Comparison of ENCODE assay signal across 8 mouse cellular contexts in genomic region chr1:156938705-156939242, GRCm38 (mm10). TPM values are rescaled to one million over a fixed set of nuclear protein-coding genes. Genes with fewer than 3 reads are reported as not detected.
A peak's percentile ranks its signal among the peaks of the same experiment; 100 is the strongest.
DNase-seq lines count a peak whose midpoint lies in the region; ATAC-seq and TF ChIP-seq lines count a peak whose summit lies in the region.

No protein-coding gene starts in this region.

- peak overlapping the region; percentile 82 for H3ac ChIP-seq in C2C12 (ENCODE audit: control insufficient read depth, insufficient read length, low read depth)

- H3K9ac ChIP-seq in embryonic facial prominence, embryonic 15.5 days, result peak overlapping the region; percentile 82
- H3K9ac ChIP-seq in heart, embryonic 16.5 days (ENCODE audit: low read length), result peak overlapping the region; percentile 98
- peak overlapping the region; percentile 76 for H3K9ac ChIP-seq in liver, embryonic 15.5 days
- H3K9ac ChIP-seq in neural tube, embryonic 13.5 days, result peak overlapping the region; percentile 96

- no peak for TF ChIP-seq CTCF in C2C12 (IDR thresholded peaks at IDR 0.05; ENCODE audit: control insufficient read depth, insufficient read depth, insufficient read length)
- TF ChIP-seq CTCF in bone marrow, adult 2 months (IDR thresholded peaks at IDR 0.05; ENCODE audit: control insufficient read depth, insufficient read depth, low read length), result no peak

- DNase-seq in kidney, postnatal 25 days, result peak; percentile 68 to 78
- DNase-seq in telencephalon, adult 2 months (ENCODE audit: low read depth, low spot score), result peak; percentile 81

- peak; percentile 63; the same call in 1 of the 2 replicates for TF ChIP-seq POLR2A in bone marrow, adult 2 months (IDR thresholded peaks at IDR 0.05; ENCODE audit: borderline replicate concordance, control insufficient read depth, low read depth, low read length)

- H3K4me1 ChIP-seq in bone marrow, adult 2 months (ENCODE audit: control insufficient read depth, insufficient read depth, low read length), result no peaks in the 10 kb centered on the region; the same call in 1 of the 2 replicates
- peaks cover 13% of the 10 kb centered on the region for H3K4me1 ChIP-seq in embryonic facial prominence, embryonic 15.5 days
- peaks cover 7% of the 10 kb centered on the region for H3K4me1 ChIP-seq in heart, embryonic 16.5 days (ENCODE audit: control insufficient read depth, insufficient read depth, low read length)
- peaks cover 35% of the 10 kb centered on the region for H3K4me1 ChIP-seq in liver, embryonic 15.5 days (replicated peaks)
- H3K4me1 ChIP-seq in neural tube, embryonic 13.5 days (replicated peaks), result peaks cover 29% of the 10 kb centered on the region

- H3K4me3 ChIP-seq in C2C12 (ENCODE audit: insufficient read depth, poor library complexity, severe bottlenecking), result peak overlapping the region; percentile 60
- peak overlapping the region; percentile 79 for H3K4me3 ChIP-seq in bone marrow, adult 2 months (replicated peaks; ENCODE audit: control insufficient read depth, low read depth, low read length)
- H3K4me3 ChIP-seq in embryonic facial prominence, embryonic 15.5 days (replicated peaks), result peak overlapping the region; percentile 91
- H3K4me3 ChIP-seq in heart, embryonic 16.5 days (ENCODE audit: low read length), result peak overlapping the region; percentile 98
- H3K4me3 ChIP-seq in liver, embryonic 15.5 days (replicated peaks), result peak overlapping the region; percentile 81
- H3K4me3 ChIP-seq in neural tube, embryonic 13.5 days, result peak overlapping the region; percentile 75

- no peaks in the 10 kb centered on the region for H3K27me3 ChIP-seq in C2C12 (ENCODE audit: control insufficient read depth, insufficient read depth, insufficient read length)
- H3K27me3 ChIP-seq in embryonic facial prominence, embryonic 15.5 days, result no peaks in the 10 kb centered on the region
- no peaks in the 10 kb centered on the region for H3K27me3 ChIP-seq in heart, embryonic 16.5 days (ENCODE audit: control insufficient read depth, insufficient read depth, low read length)
- peaks cover 33% of the 10 kb centered on the region for H3K27me3 ChIP-seq in liver, embryonic 15.5 days
- H3K27me3 ChIP-seq in neural tube, embryonic 13.5 days, result no peaks in the 10 kb centered on the region

- peak overlapping the region; percentile 96 for H3K27ac ChIP-seq in bone marrow, adult 2 months (ENCODE audit: control insufficient read depth, insufficient read depth, low read depth, low read length, poor library complexity)
- peak overlapping the region; percentile 94 for H3K27ac ChIP-seq in embryonic facial prominence, embryonic 15.5 days (replicated peaks)
- H3K27ac ChIP-seq in heart, embryonic 16.5 days (ENCODE audit: low read length), result peak overlapping the region; percentile 93
- peak overlapping the region; percentile 84 for H3K27ac ChIP-seq in liver, embryonic 15.5 days (replicated peaks)
- H3K27ac ChIP-seq in neural tube, embryonic 13.5 days (replicated peaks), result peak overlapping the region; percentile 98

- peak; percentile 85 for ATAC-seq in embryonic facial prominence, embryonic 15.5 days (ENCODE audit: insufficient number of reproducible peaks, low FRiP score, low TSS enrichment, low read depth)
- ATAC-seq in heart, embryonic 16.5 days (replicated peaks; ENCODE audit: extremely low read depth, insufficient read depth, low FRiP score), result peak; percentile 71
- ATAC-seq in liver, embryonic 15.5 days (ENCODE audit: insufficient read depth), result peak; percentile 74
- ATAC-seq in neural tube, embryonic 13.5 days (ENCODE audit: low read depth), result peak; percentile 90

- H3K36me3 ChIP-seq in C2C12 (ENCODE audit: control insufficient read depth, insufficient read depth), result no peaks in the 10 kb centered on the region
- H3K36me3 ChIP-seq in embryonic facial prominence, embryonic 15.5 days, result no peaks in the 10 kb centered on the region
- H3K36me3 ChIP-seq in heart, embryonic 16.5 days (ENCODE audit: control insufficient read depth, insufficient read depth), result no peaks in the 10 kb centered on the region
- no peaks in the 10 kb centered on the region for H3K36me3 ChIP-seq in liver, embryonic 15.5 days (replicated peaks)
- no peaks in the 10 kb centered on the region for H3K36me3 ChIP-seq in neural tube, embryonic 13.5 days

- no peaks in the 10 kb centered on the region for H3K79me3 ChIP-seq in C2C12 (ENCODE audit: low read depth)

- no peaks in the 10 kb centered on the region for H3K79me2 ChIP-seq in C2C12 (ENCODE audit: control insufficient read depth, insufficient read depth)

- H3K9me3 ChIP-seq in embryonic facial prominence, embryonic 15.5 days (replicated peaks), result no peaks in the 10 kb centered on the region
- H3K9me3 ChIP-seq in heart, embryonic 16.5 days (replicated peaks; ENCODE audit: control insufficient read depth, low read length), result no peaks in the 10 kb centered on the region
- no peaks in the 10 kb centered on the region for H3K9me3 ChIP-seq in liver, embryonic 15.5 days (replicated peaks)
- no peaks in the 10 kb centered on the region for H3K9me3 ChIP-seq in neural tube, embryonic 13.5 days

- WGBS in bone marrow, adult 2 months, result under 1% methylated on average over 51 of the region's 51 CpGs
- WGBS in embryonic facial prominence, embryonic 15.5 days, result under 1% methylated on average over 49 of the region's 51 CpGs
- WGBS in heart, embryonic 16.5 days, result under 1% methylated on average over 46 of the region's 51 CpGs
- WGBS in liver, embryonic 15.5 days (ENCODE audit: insufficient replicate concordance), result under 1% methylated on average over 50 of the region's 51 CpGs
- WGBS in neural tube, embryonic 13.5 days, result under 1% methylated on average over 45 of the region's 51 CpGs

- H3K4me2 ChIP-seq in embryonic facial prominence, embryonic 15.5 days (replicated peaks), result peak overlapping the region; percentile 84
- H3K4me2 ChIP-seq in heart, embryonic 16.5 days (ENCODE audit: low read depth, low read length), result peak overlapping the region; percentile 91
- peak overlapping the region; percentile 99 for H3K4me2 ChIP-seq in liver, embryonic 15.5 days
- H3K4me2 ChIP-seq in neural tube, embryonic 13.5 days, result peak overlapping the region; percentile 60

TF ChIP-seq in C2C12, 6 proteins besides CTCF, POLR2A, EP300 and RAD21:
- TF ChIP-seq FOSL1 (IDR thresholded peaks at IDR 0.05; ENCODE audit: insufficient read depth, low read length, poor library complexity, severe bottlenecking) (no peak), MAX (IDR thresholded peaks at IDR 0.05) (peak; percentile 23)

RNA-seq across cellular contexts. Expression of gene Ralgps2, which starts 0.7 kb away (rescaled TPM):
- polyA plus RNA-seq in C2C12 (2012; fragmentation: generic; extraction: Trizol), result 6.4 TPM
- 9.7 and 17.5 TPM in 2 replicates for polyA plus RNA-seq in bone marrow, adult 2 months (2011; ENCODE audit: insufficient read depth, insufficient read length, low replicate concordance, missing spikeins)
- polyA plus RNA-seq in embryonic facial prominence, embryonic 15.5 days (2015; fragmentation: Nextera tagmentation; extraction: Ambion mirVana), result 74.4 and 88.1 TPM in 2 replicates
- polyA plus RNA-seq in heart, embryonic 16.5 days (2015; fragmentation: Nextera tagmentation; extraction: Ambion mirVana), result 58.2 and 58.4 TPM in 2 replicates
- 12.1 and 14.7 TPM in 2 replicates for polyA plus RNA-seq in liver, embryonic 15.5 days (2015; fragmentation: Nextera tagmentation; extraction: Ambion mirVana)
- polyA plus RNA-seq in neural tube, embryonic 13.5 days (2015; fragmentation: Nextera tagmentation; extraction: Ambion mirVana), result 91.7 and 92.9 TPM in 2 replicates

Comparison
In these comparisons a context has a peak if more than half of its experiments do, and no peak if none do; other contexts are left out.
1. Peak in every context shown above with its lines: DNase-seq, ATAC-seq, H3K4me3 ChIP-seq and H3K27ac ChIP-seq.